Mouse (Mus musculus) embryonic fibroblast, embryonic 13.5 days (primary cell): ENCODE measurements around the gene Ccdc155.

Experiments used
- CTCF ChIP-seq: IDR thresholded peaks from 2 replicates; pipeline ENCODE4 v1.5.1; 2011; ENCODE audit warnings: mild to moderate bottlenecking, control low read depth, low read length, moderate library complexity, borderline replicate concordance; ENCODE audit not compliant: insufficient read depth
- POLR2A ChIP-seq: IDR thresholded peaks from 2 replicates; pipeline ENCODE4 v1.6.1; 2011; ENCODE audit warnings: low read depth, mild to moderate bottlenecking, control low read depth, low read length, moderate library complexity

GRCm38 (mm10) chr7:45229459-45230203, 24.9 kb upstream of the Ccdc155 start:
- TF ChIP-seq CTCF (no peak), POLR2A (no peak)
